Mouse (Mus musculus) central nervous system, embryonic 18 days (tissue): ENCODE measurements around the gene Pign. TPM values are rescaled to one million over a fixed set of nuclear protein-coding genes. Genes with fewer than 3 reads are reported as not detected.

ENCODE experiments used
- polyA plus RNA-seq: library from polyadenylated mRNA; depleted of rRNA; stranded (reverse); fragments of >200 nt; gene quantifications from 2 replicates; pipeline ENCODE4 v1.2.3, GENCODE M21; 2012; rRNA removed

Pign gene
- 19.1 and 25.5 TPM in 2 replicates for polyA plus RNA-seq

DNA sequence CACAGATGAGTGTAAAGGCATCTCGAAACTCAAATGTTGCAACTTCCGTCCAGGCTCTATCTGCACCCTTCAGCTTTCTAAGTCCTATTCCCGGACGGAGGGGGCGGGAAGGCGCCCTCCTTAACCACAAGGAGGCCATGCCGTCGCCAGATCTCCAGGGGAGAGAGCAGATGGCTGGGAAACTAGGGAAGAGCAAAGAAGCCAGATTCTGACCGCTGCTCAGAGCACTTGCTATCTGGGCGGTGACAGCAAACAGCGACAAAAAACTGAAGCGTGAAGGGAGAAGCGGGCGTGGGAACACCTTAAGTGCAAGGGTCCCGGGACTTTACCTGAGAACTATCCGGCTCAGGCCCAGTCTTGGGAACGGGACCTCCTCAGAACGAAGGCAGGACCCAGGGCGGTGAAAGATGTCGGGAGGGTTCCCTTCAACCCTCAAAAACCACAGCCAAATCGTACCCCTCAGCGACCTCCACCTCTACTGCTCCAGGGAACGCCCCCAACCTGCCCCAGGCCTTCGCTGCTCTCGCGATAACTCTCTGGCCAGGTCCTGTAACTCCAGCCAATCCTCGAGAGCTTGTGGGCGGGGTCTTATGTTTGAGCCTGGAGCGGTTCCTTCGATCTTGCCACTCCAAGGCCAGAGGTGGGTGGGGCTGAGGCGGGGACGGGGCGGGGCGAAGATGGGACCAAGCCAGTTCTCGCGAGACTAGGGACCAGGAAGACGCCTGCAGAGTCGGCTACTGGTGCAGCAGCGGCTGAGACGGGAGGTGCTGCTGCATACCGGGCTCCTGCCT is at the start of gene Pign, which contains the start of gene Relch:
Gene Pign, minus strand, starts transcription at position 507 of the 791 bp plus-strand sequence.
Gene Relch, plus strand, starts transcription at position 691 of the 791 bp plus-strand sequence.

Other genes with a start within 250 kb of the Pign start
- 47.8 and 48.8 TPM in 2 replicates for gene Relch, start 184 bp upstream of the Pign start, polyA plus RNA-seq
- gene Tnfrsf11a, start 117.0 kb upstream of the Pign start, polyA plus RNA-seq = 1.3 and 1.4 TPM in 2 replicates